Mouse (Mus musculus) myocyte (in vitro differentiated cells): ENCODE measurements at regions not wholly inside any gene's neighbourhood (a gene's known extent, or its start where the extent isn't known, plus 50 kb on each side); places are given as distances from the start of the nearest gene placed in this dataset.

Experiments
- E2F4 ChIP-seq: IDR thresholded peaks from one replicate; pipeline ENCODE4 v1.6.1; 2011; ENCODE audit warnings: mild to moderate bottlenecking, control low read depth, moderate library complexity; ENCODE audit not compliant: insufficient read depth
- MAX ChIP-seq: IDR thresholded peaks from one replicate; pipeline ENCODE4 v1.6.1; 2011; ENCODE audit warnings: low read depth, mild to moderate bottlenecking, control low read depth
- MYOD1 ChIP-seq, 3 experiments: IDR thresholded peaks; one replicate each; pipeline ENCODE4 v1.6.1; 2011; ENCODE audit warnings: control low read depth in 2 of 3, low read depth in 2 of 3, mild to moderate bottlenecking in 2 of 3, moderate library complexity in 1 of 3; ENCODE audit not compliant: insufficient read length in 2 of 3, control insufficient read depth in 1 of 3
- MYOG ChIP-seq, 3 experiments: IDR thresholded peaks; one replicate each; pipeline ENCODE4 v1.6.1; 2011; ENCODE audit warnings: control low read depth in 2 of 3, low read depth in 2 of 3, mild to moderate bottlenecking in 2 of 3; ENCODE audit not compliant: insufficient read length in 2 of 3, control insufficient read depth in 1 of 3, insufficient read depth in 1 of 3
- POLR2A ChIP-seq: IDR thresholded peaks from one replicate; pipeline ENCODE4 v1.6.1; 2011; ENCODE audit warnings: low read depth, mild to moderate bottlenecking, control low read depth, moderate library complexity; ENCODE audit not compliant: insufficient read length
- POLR2AphosphoS2 ChIP-seq: IDR thresholded peaks from one replicate; pipeline ENCODE4 v1.6.1; 2011; ENCODE audit warnings: low read depth, control low read depth; ENCODE audit not compliant: insufficient read length
- REST ChIP-seq: IDR thresholded peaks from one replicate; pipeline ENCODE4 v1.6.1; 2011; ENCODE audit warnings: mild to moderate bottlenecking, control low read depth, moderate library complexity; ENCODE audit not compliant: insufficient read depth, insufficient read length
- TCF12 ChIP-seq: IDR thresholded peaks from one replicate; pipeline ENCODE4 v1.6.1; 2011; ENCODE audit warnings: mild to moderate bottlenecking, control low read depth; ENCODE audit not compliant: poor library complexity, insufficient read depth, severe bottlenecking
- USF1 ChIP-seq: IDR thresholded peaks from one replicate; pipeline ENCODE4 v1.6.1; 2011; ENCODE audit warnings: low read depth, mild to moderate bottlenecking, control low read depth, moderate library complexity

DNA sequence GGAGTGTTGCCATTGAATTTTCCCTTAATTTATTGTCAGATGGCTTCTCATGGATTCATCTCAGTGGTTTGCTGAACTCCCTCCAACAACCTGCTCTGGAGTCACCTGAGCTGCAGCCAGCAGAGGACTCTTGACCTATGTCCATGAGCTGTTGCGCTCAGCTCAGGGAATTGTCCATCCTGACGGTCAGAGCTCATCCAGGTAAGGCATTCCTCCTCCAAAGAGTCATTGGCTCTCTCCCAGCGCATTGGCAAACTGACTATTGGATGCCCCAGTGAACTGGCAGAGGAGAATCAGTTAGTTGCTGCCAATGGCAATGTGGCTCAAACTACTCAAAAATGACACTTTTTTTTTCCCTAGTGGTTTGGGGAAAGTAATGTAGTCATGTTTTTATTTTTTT, 345.3 kb upstream of the Fign start:
- TF ChIP-seq TCF12 (no peak), POLR2A (no peak), MYOG (IDR thresholded peaks at IDR 0.05; ENCODE audit: control insufficient read depth in 1 of 3, insufficient read depth in 1 of 3, insufficient read length in 2 of 3, low read depth in 2 of 3) (no peak), E2F4 (no peak), USF1 (no peak), REST (no peak), MAX (no peak), MYOD1 (IDR thresholded peaks at IDR 0.05; ENCODE audit: control insufficient read depth in 1 of 3, insufficient read length in 2 of 3, low read depth in 2 of 3) (no peak), POLR2AphosphoS2 (no peak)
